Mouse (Mus musculus) liver, embryonic 15.5 days (tissue): Measurements from ENCODE around the gene Thap12. TPM values are rescaled to one million over a fixed set of nuclear protein-coding genes. Genes with fewer than 3 reads are reported as not detected.
A peak's percentile ranks its signal among the peaks of the same experiment; 100 is the strongest.

ENCODE experiments used
- ATAC-seq: fragments of 200-750 bp; cut with Nextera tagmentation; 2 replicates; pipeline ENCODE4 v1.8.0; 2017; ENCODE audit warnings: moderate number of reproducible peaks, mild to moderate bottlenecking, moderate library complexity; ENCODE audit not compliant: insufficient read depth
- H3K27ac ChIP-seq: fragments of 300-500 bp; sonication (generic); replicated peaks from 2 replicates; pipeline ENCODE4 v1.5.1; 2015; ENCODE audit warnings: mild to moderate bottlenecking, inconsistent platforms
- H3K27me3 ChIP-seq: fragments of 300-500 bp; sonication (generic); 2 replicates; pipeline ENCODE4 v1.6.1; 2015; ENCODE audit warnings: mild to moderate bottlenecking, inconsistent platforms
- H3K36me3 ChIP-seq: fragments of 300-500 bp; sonication (generic); replicated peaks from 2 replicates; pipeline ENCODE4 v1.6.1; 2015; ENCODE audit warnings: moderate library complexity, mild to moderate bottlenecking, inconsistent platforms
- H3K4me1 ChIP-seq: fragments of 300-500 bp; sonication (generic); replicated peaks from 2 replicates; pipeline ENCODE4 v1.6.1; 2015; ENCODE audit warnings: inconsistent platforms
- H3K4me2 ChIP-seq: fragments of 300-500 bp; sonication (generic); 2 replicates; pipeline ENCODE4 v1.6.1; 2015; ENCODE audit warnings: moderate library complexity, mild to moderate bottlenecking, inconsistent platforms
- H3K4me3 ChIP-seq: fragments of 300-500 bp; sonication (generic); replicated peaks from 2 replicates; pipeline ENCODE4 v1.5.1; 2015; ENCODE audit warnings: mild to moderate bottlenecking, inconsistent platforms
- H3K9ac ChIP-seq: fragments of 300-500 bp; sonication (generic); 2 replicates; pipeline ENCODE4 v1.6.1; 2015; ENCODE audit warnings: moderate library complexity, mild to moderate bottlenecking, inconsistent platforms
- H3K9me3 ChIP-seq: fragments of 300-500 bp; sonication (generic); replicated peaks from 2 replicates; pipeline ENCODE4 v1.6.1; 2016; ENCODE audit warnings: inconsistent platforms
- WGBS: fragments of 180-500 bp; shearing (Covaris S2); methylation state at CpG from one replicate; pipeline ENCODE4 v1.1.7; 2015; ENCODE audit warnings: mixed read lengths; ENCODE audit not compliant: insufficient replicate concordance; 5-methylcytosine and 5-hydroxymethylcytosine counted together
- polyA plus RNA-seq: library from polyadenylated mRNA; unstranded; fragments of >200 nt; fragmentation: Nextera tagmentation; extraction: Ambion mirVana; gene quantifications from 2 replicates; pipeline ENCODE4 v1.2.1, GENCODE M21; 2015

Gene Thap12
- polyA plus RNA-seq = 11.3 and 12.5 TPM in 2 replicates

GRCm38 (mm10) chr7:98702283-98703240, at the start of gene Thap12:
Gene Thap12, plus strand, starts transcription at chr7:98703103.
- H3K27ac ChIP-seq = peak within 1 kb of the TSS; percentile 88
- 0 out of 2 replicates have a peak, but pooled peaks cover 3% of the 10 kb centered on the region for H3K36me3 ChIP-seq
- H3K27me3 ChIP-seq = no peaks in the 10 kb centered on the region
- peak within 1 kb of the TSS; percentile 88 for H3K9ac ChIP-seq
- H3K4me1 ChIP-seq = peaks cover 35% of the 10 kb centered on the region
- WGBS = 1% methylated on average over 65 of the region's 65 CpGs
- peak within 1 kb of the TSS; percentile 92 for H3K4me2 ChIP-seq
- peak within 1 kb of the TSS; percentile 94 for H3K4me3 ChIP-seq
- H3K9me3 ChIP-seq = no peaks in the 10 kb centered on the region
- peak; percentile 97 for ATAC-seq

- H3K4me3 ChIP-seq = peak overlapping the region; percentile 99
- peaks cover 32% of the 10 kb centered on the region for H3K4me1 ChIP-seq
- under 1% methylated on average over 74 of the region's 74 CpGs for WGBS
- H3K9me3 ChIP-seq = no peaks in the 10 kb centered on the region
- H3K9ac ChIP-seq = peak overlapping the region; percentile 86
- H3K4me2 ChIP-seq = peak overlapping the region; percentile 92
- H3K36me3 ChIP-seq = peaks cover 40% of the 10 kb centered on the region
- H3K27ac ChIP-seq = peak overlapping the region; percentile 89
- ATAC-seq = peak; percentile 56
- H3K27me3 ChIP-seq = no peaks in the 10 kb centered on the region
These were observed 47.0 kb upstream of the Thap12 start for GRCm38 (mm10) chr7:98655681-98656530.

- no peaks in the 10 kb centered on the region for H3K27me3 ChIP-seq
- H3K4me3 ChIP-seq = peak within 1 kb of the TSS; percentile 99
- H3K27ac ChIP-seq = peak within 1 kb of the TSS; percentile 89
- peak within 1 kb of the TSS; percentile 86 for H3K9ac ChIP-seq
- H3K4me2 ChIP-seq = peak within 1 kb of the TSS; percentile 92
- H3K9me3 ChIP-seq = no peaks in the 10 kb centered on the region
- peaks cover 34% of the 10 kb centered on the region for H3K36me3 ChIP-seq
- H3K4me1 ChIP-seq = peaks cover 32% of the 10 kb centered on the region
- WGBS = under 1% methylated on average over 42 of the region's 42 CpGs
- peak; percentile 94 for ATAC-seq
These were observed 46.2 kb upstream of the Thap12 start, which contains the start of gene Emsy for GRCm38 (mm10) chr7:98656531-98657221. Gene Emsy, minus strand, starts transcription at chr7:98656783.

GRCm38 (mm10) chr7:98665166-98665565, 37.7 kb upstream of the Thap12 start:
- no peak for ATAC-seq
- no peak overlapping the region for H3K27ac ChIP-seq
- 71% methylated on average over 5 of the region's 5 CpGs for WGBS
- H3K9me3 ChIP-seq = no peaks in the 10 kb centered on the region
- H3K4me2 ChIP-seq = no peak overlapping the region
- no peaks in the 10 kb centered on the region for H3K36me3 ChIP-seq
- no peaks in the 10 kb centered on the region for H3K4me1 ChIP-seq
- no peak overlapping the region for H3K9ac ChIP-seq
- H3K4me3 ChIP-seq = no peak overlapping the region
- H3K27me3 ChIP-seq = no peaks in the 10 kb centered on the region

- ATAC-seq = no peak
- Histone ChIP-seq H3K9ac (no peak overlapping the region), H3K4me1 (no peaks in the 10 kb centered on the region), H3K4me3 (no peak overlapping the region), H3K9me3 (no peaks in the 10 kb centered on the region), H3K27me3 (no peaks in the 10 kb centered on the region), H3K27ac (no peak overlapping the region), H3K36me3 (no peaks in the 10 kb centered on the region), H3K4me2 (no peak overlapping the region)
- WGBS = 66% methylated on average over 6 of the region's 6 CpGs
These were observed 37.2 kb upstream of the Thap12 start for GRCm38 (mm10) chr7:98665726-98666125.

GRCm38 (mm10) chr7:98667956-98668746, 34.8 kb upstream of the Thap12 start:
- Histone ChIP-seq H3K9ac (no peak overlapping the region), H3K36me3 (no peaks in the 10 kb centered on the region), H3K4me2 (no peak overlapping the region), H3K27me3 (no peaks in the 10 kb centered on the region), H3K27ac (no peak overlapping the region), H3K9me3 (no peaks in the 10 kb centered on the region), H3K4me3 (no peak overlapping the region), H3K4me1 (0 out of 2 replicates have a peak, but pooled peaks cover 5% of the 10 kb centered on the region)
- 61% methylated on average over 6 of the region's 6 CpGs for WGBS
- no peak for ATAC-seq

GRCm38 (mm10) chr7:98670831-98671230, 32.1 kb upstream of the Thap12 start:
- H3K36me3 ChIP-seq = no peaks in the 10 kb centered on the region
- H3K27me3 ChIP-seq = no peaks in the 10 kb centered on the region
- 46% methylated on average over 4 of the region's 4 CpGs for WGBS
- no peak overlapping the region for H3K4me3 ChIP-seq
- ATAC-seq = no peak
- no peak overlapping the region for H3K4me2 ChIP-seq
- no peaks in the 10 kb centered on the region for H3K9me3 ChIP-seq
- H3K9ac ChIP-seq = no peak overlapping the region
- H3K4me1 ChIP-seq = 0 out of 2 replicates have a peak, but pooled peaks cover 5% of the 10 kb centered on the region
- no peak overlapping the region for H3K27ac ChIP-seq

GRCm38 (mm10) chr7:98671416-98671815, 31.5 kb upstream of the Thap12 start:
- WGBS = 42% methylated on average over 9 of the region's 9 CpGs
- no peak for ATAC-seq

GRCm38 (mm10) chr7:98672241-98672955, 30.5 kb upstream of the Thap12 start:
- no peak for ATAC-seq
- H3K4me3 ChIP-seq = no peak overlapping the region
- no peak overlapping the region for H3K27ac ChIP-seq
- 0 out of 2 replicates have a peak, but pooled peaks cover 5% of the 10 kb centered on the region for H3K4me1 ChIP-seq
- 52% methylated on average over 11 of the region's 11 CpGs for WGBS
- no peaks in the 10 kb centered on the region for H3K27me3 ChIP-seq
- no peaks in the 10 kb centered on the region for H3K36me3 ChIP-seq
- no peak overlapping the region for H3K9ac ChIP-seq
- no peaks in the 10 kb centered on the region for H3K9me3 ChIP-seq
- H3K4me2 ChIP-seq = no peak overlapping the region

More at GRCm38 (mm10) chr7:98671416-98671815, 31.5 kb upstream of the Thap12 start:
- no peak overlapping the region for H3K4me2 ChIP-seq
- H3K4me1 ChIP-seq = 0 out of 2 replicates have a peak, but pooled peaks cover 5% of the 10 kb centered on the region
- no peaks in the 10 kb centered on the region for H3K36me3 ChIP-seq
- no peaks in the 10 kb centered on the region for H3K9me3 ChIP-seq
- H3K4me3 ChIP-seq = no peak overlapping the region
- no peak overlapping the region for H3K27ac ChIP-seq
- no peaks in the 10 kb centered on the region for H3K27me3 ChIP-seq
- no peak overlapping the region for H3K9ac ChIP-seq
